Mouse (Mus musculus): ENCODE measurements at regions not wholly inside any gene's neighbourhood (a gene's known extent, or its start where the extent isn't known, plus 50 kb on each side); places are given as distances from the start of the nearest gene placed in this dataset.

GRCm38 (mm10) chr2:3927853-3928252 is 89.7 kb upstream of the Frmd4a start:
- WGBS, result 87% methylated on average over 4 of the region's 4 CpGs
- no peak for DNase-seq (ENCODE audit: low read depth, low spot score)

- WGBS, result 83% methylated on average over 5 of the region's 5 CpGs
- DNase-seq (ENCODE audit: low read depth, low spot score), result no peak
These were observed 86.9 kb upstream of the Frmd4a start for GRCm38 (mm10) chr2:3930650-3931049.

GRCm38 (mm10) chr2:3940786-3941185 is 76.7 kb upstream of the Frmd4a start:
- 84% methylated on average over 2 of the region's 2 CpGs for WGBS
- DNase-seq (ENCODE audit: low read depth, low spot score), result no peak

GRCm38 (mm10) chr2:3941496-3941895 is 76.0 kb upstream of the Frmd4a start:
- WGBS, result 97% methylated on average over 1 of the region's 1 CpGs
- no peak for DNase-seq (ENCODE audit: low read depth, low spot score)

- WGBS, result 81% methylated on average over 3 of the region's 3 CpGs
- DNase-seq (ENCODE audit: low read depth, low spot score), result no peak
These were observed 70.1 kb upstream of the Frmd4a start for GRCm38 (mm10) chr2:3947432-3947831.

GRCm38 (mm10) chr2:3948331-3948730 is 69.2 kb upstream of the Frmd4a start:
- DNase-seq (ENCODE audit: low read depth, low spot score), result no peak
- 59% methylated on average over 1 of the region's 1 CpGs for WGBS

- DNase-seq (ENCODE audit: low read depth, low spot score), result no peak
These were observed 60.0 kb upstream of the Frmd4a start for GRCm38 (mm10) chr2:3957491-3957890.

GRCm38 (mm10) chr2:3958065-3958641 is 59.4 kb upstream of the Frmd4a start:
- DNase-seq (ENCODE audit: low read depth, low spot score), result no peak
- WGBS, result 19% methylated on average over 12 of the region's 12 CpGs

- WGBS, result 86% methylated on average over 4 of the region's 4 CpGs
- DNase-seq (ENCODE audit: low read depth, low spot score), result no peak
These were observed 58.8 kb upstream of the Frmd4a start for GRCm38 (mm10) chr2:3958711-3959110.

- no peak for DNase-seq (ENCODE audit: low read depth, low spot score)
- 66% methylated on average over 1 of the region's 1 CpGs for WGBS
These were observed 58.3 kb upstream of the Frmd4a start for GRCm38 (mm10) chr2:3959181-3959580.

- 57% methylated on average over 5 of the region's 5 CpGs for WGBS
- DNase-seq (ENCODE audit: low read depth, low spot score), result no peak
These were observed 57.3 kb upstream of the Frmd4a start for GRCm38 (mm10) chr2:3960213-3960612.

GRCm38 (mm10) chr2:3964351-3964750 is 53.2 kb upstream of the Frmd4a start:
- peak; percentile 76 for DNase-seq (ENCODE audit: low read depth, low spot score)
- 93% methylated on average over 4 of the region's 4 CpGs for WGBS
